Mouse (Mus musculus) limb, embryonic 13.5 days (tissue): ENCODE data around the gene Mmp28. TPM values are rescaled to one million over a fixed set of nuclear protein-coding genes. Genes with fewer than 3 reads are reported as not detected.

Experiments used
- ATAC-seq: fragments of 200-750 bp; cut with Nextera tagmentation; 2 replicates; pipeline ENCODE4 v1.8.0; 2017; ENCODE audit warnings: low read depth, moderate number of reproducible peaks, moderate TSS enrichment; ENCODE audit not compliant: low FRiP score
- H3K27ac ChIP-seq: fragments of 300-500 bp; sonication (generic); 2 replicates; pipeline ENCODE4 v1.5.1; 2015; ENCODE audit warnings: inconsistent platforms, mild to moderate bottlenecking, moderate library complexity
- H3K27me3 ChIP-seq: fragments of 300-500 bp; sonication (generic); 2 replicates; pipeline ENCODE4 v1.6.1; 2015; ENCODE audit warnings: mild to moderate bottlenecking, inconsistent platforms
- H3K36me3 ChIP-seq: fragments of 300-500 bp; sonication (generic); 2 replicates; pipeline ENCODE4 v1.6.1; 2015; ENCODE audit warnings: inconsistent platforms, mild to moderate bottlenecking, moderate library complexity
- H3K4me1 ChIP-seq: fragments of 300-500 bp; sonication (generic); 2 replicates; pipeline ENCODE4 v1.6.1; 2015; ENCODE audit warnings: inconsistent platforms
- H3K4me2 ChIP-seq: fragments of 300-500 bp; sonication (generic); replicated peaks from 2 replicates; pipeline ENCODE4 v1.6.1; 2015; ENCODE audit warnings: inconsistent platforms, mild to moderate bottlenecking, moderate library complexity
- H3K4me3 ChIP-seq: fragments of 300-500 bp; sonication (generic); 2 replicates; pipeline ENCODE4 v1.5.1; 2015; ENCODE audit warnings: moderate library complexity, mild to moderate bottlenecking, inconsistent platforms
- H3K9ac ChIP-seq: fragments of 300-500 bp; sonication (generic); 2 replicates; pipeline ENCODE4 v1.6.1; 2015; ENCODE audit warnings: mild to moderate bottlenecking, inconsistent platforms
- H3K9me3 ChIP-seq: fragments of 300-500 bp; sonication (generic); 2 replicates; pipeline ENCODE4 v1.6.1; 2016; ENCODE audit warnings: inconsistent platforms
- WGBS: fragments of 180-500 bp; shearing (Covaris S2); methylation state at CpG from one replicate; pipeline ENCODE4 v1.1.7; 2015; 5-methylcytosine and 5-hydroxymethylcytosine counted together
- polyA plus RNA-seq: library from polyadenylated mRNA; unstranded; fragments of >200 nt; fragmentation: Nextera tagmentation; extraction: Ambion mirVana; gene quantifications from 2 replicates; pipeline ENCODE4 v1.2.1, GENCODE M21; 2015

Mmp28 gene
- polyA plus RNA-seq = 3.0 and 4.5 TPM in 2 replicates

- H3K4me1 ChIP-seq = peaks cover 45% of the 10 kb centered on the region
- H3K36me3 ChIP-seq = no peaks in the 10 kb centered on the region
- H3K27me3 ChIP-seq = peaks cover 46% of the 10 kb centered on the region
- H3K9ac ChIP-seq = peak within 1 kb of the TSS; percentile 74
- no peaks in the 10 kb centered on the region for H3K9me3 ChIP-seq
- peak within 1 kb of the TSS; percentile 92 for H3K4me2 ChIP-seq
- no peak; the same call in 1 of the 2 replicates for ATAC-seq
- H3K4me3 ChIP-seq = peak within 1 kb of the TSS; percentile 61
- under 1% methylated on average over 42 of the region's 42 CpGs for WGBS
- no peak within 1 kb of the TSS for H3K27ac ChIP-seq
Observed at GRCm38 (mm10) chr11:83462711-83463244, at the start of gene Mmp28. Gene Mmp28, minus strand, starts transcription at chr11:83463071.

DNA sequence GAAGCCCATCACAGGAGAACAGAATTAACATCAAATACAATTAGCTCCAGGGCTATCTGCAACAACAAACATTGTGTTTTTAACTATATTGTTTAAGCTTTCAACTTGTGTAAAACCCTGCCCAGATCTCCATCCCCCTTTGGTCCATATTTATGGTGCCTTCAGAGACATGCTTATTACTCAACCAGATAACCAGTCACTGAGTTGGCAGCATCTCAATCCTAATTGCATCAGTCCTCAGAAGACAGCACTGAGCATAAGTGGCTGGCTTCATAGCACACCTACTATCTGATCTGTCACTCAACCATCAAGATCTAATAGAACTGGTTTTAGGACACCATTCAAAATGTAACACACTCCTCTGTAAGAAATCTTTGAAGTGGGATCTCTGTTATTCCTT lies 46.6 kb upstream of the Mmp28 start:
- ATAC-seq = no peak
- Histone ChIP-seq H3K4me3 (no peak overlapping the region), H3K9me3 (no peaks in the 10 kb centered on the region), H3K4me2 (no peak overlapping the region), H3K36me3 (peaks cover 36% of the 10 kb centered on the region), H3K4me1 (no peaks in the 10 kb centered on the region), H3K27ac (no peak overlapping the region), H3K9ac (no peak overlapping the region), H3K27me3 (no peaks in the 10 kb centered on the region)

DNA sequence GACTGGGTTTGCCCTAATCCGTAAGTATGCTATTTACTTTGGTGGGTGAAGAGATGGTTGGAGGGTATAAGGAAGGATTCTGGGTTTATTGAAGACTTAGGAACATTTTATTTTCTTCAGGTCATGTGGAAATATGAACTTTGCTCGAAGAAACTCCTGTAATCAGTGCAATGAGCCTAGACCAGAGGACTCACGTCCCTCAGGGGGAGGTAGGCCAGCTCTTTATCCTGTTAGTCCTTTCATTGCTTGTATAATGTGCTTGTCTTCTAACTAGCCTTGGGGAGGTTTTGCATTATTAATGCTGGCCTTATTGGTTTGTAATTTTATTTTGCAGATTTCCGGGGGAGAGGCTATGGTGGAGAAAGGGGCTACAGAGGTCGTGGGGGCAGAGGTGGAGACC lies 41.4 kb upstream of the Mmp28 start:
- Histone ChIP-seq H3K9me3 (no peaks in the 10 kb centered on the region), H3K36me3 (peaks cover 65% of the 10 kb centered on the region), H3K9ac (no peak overlapping the region), H3K4me2 (no peak overlapping the region), H3K27ac (no peak overlapping the region), H3K4me3 (no peak overlapping the region), H3K4me1 (no peaks in the 10 kb centered on the region), H3K27me3 (no peaks in the 10 kb centered on the region)
- 90% methylated on average over 5 of the region's 5 CpGs for WGBS
- no peak for ATAC-seq

DNA sequence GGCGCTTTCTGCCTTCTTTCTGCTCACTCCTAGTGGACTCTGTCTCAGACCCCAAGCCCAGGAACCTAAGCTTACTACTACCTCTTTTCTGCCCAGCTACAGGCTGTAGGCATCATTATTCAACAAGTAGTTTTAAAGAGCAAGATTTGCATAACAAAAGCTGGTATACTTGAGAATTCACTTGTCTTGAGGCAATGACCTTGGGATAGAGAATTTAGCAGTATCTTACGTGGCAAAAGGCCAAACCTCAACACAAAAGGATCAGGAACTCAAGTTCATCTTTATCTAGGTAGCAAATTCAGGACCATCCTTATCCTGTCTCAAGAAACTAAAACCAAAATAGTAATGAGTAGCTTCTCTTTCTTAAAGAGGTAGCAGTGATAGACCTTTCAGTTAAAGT lies 32.7 kb upstream of the Mmp28 start:
- Histone ChIP-seq H3K9ac (no peak overlapping the region), H3K36me3 (peaks cover 32% of the 10 kb centered on the region), H3K27me3 (no peaks in the 10 kb centered on the region), H3K4me3 (no peak overlapping the region), H3K9me3 (no peaks in the 10 kb centered on the region), H3K4me1 (no peaks in the 10 kb centered on the region), H3K4me2 (no peak overlapping the region), H3K27ac (no peak overlapping the region)
- no peak for ATAC-seq
- 93% methylated on average over 2 of the region's 2 CpGs for WGBS

GRCm38 (mm10) chr11:83491488-83491887 lies 28.6 kb upstream of the Mmp28 start:
- WGBS = 88% methylated on average over 4 of the region's 4 CpGs
- H3K4me2 ChIP-seq = no peak overlapping the region
- H3K36me3 ChIP-seq = peaks cover 40% of the 10 kb centered on the region

GRCm38 (mm10) chr11:83473235-83474016 lies 10.6 kb upstream of the Mmp28 start:
- H3K27me3 ChIP-seq = no peaks in the 10 kb centered on the region

More at GRCm38 (mm10) chr11:83491488-83491887, 28.6 kb upstream of the Mmp28 start:
- ATAC-seq = no peak
- H3K9ac ChIP-seq = no peak overlapping the region
- H3K4me3 ChIP-seq = no peak overlapping the region
- H3K4me1 ChIP-seq = no peaks in the 10 kb centered on the region
- no peaks in the 10 kb centered on the region for H3K9me3 ChIP-seq
- H3K27me3 ChIP-seq = no peaks in the 10 kb centered on the region
- no peak overlapping the region for H3K27ac ChIP-seq

GRCm38 (mm10) chr11:83472324-83473234 lies 9.7 kb upstream of the Mmp28 start, which contains the start of gene Taf15:
Gene Taf15, plus strand, starts transcription at chr11:83473086.
- Histone ChIP-seq H3K4me2 (peak within 1 kb of the TSS; percentile 82), H3K9ac (peak within 1 kb of the TSS; percentile 92), H3K36me3 (peaks cover 10% of the 10 kb centered on the region), H3K27me3 (no peaks in the 10 kb centered on the region), H3K9me3 (no peaks in the 10 kb centered on the region), H3K4me1 (peaks cover 22% of the 10 kb centered on the region), H3K27ac (peak within 1 kb of the TSS; percentile 98), H3K4me3 (peak within 1 kb of the TSS; percentile 85)
- ATAC-seq = peak; percentile 99
- WGBS = under 1% methylated on average over 66 of the region's 66 CpGs

More at GRCm38 (mm10) chr11:83473235-83474016, 10.6 kb upstream of the Mmp28 start:
- H3K4me3 ChIP-seq = peak overlapping the region; percentile 85
- H3K4me1 ChIP-seq = peaks cover 19% of the 10 kb centered on the region
- peak overlapping the region; percentile 98 for H3K27ac ChIP-seq
- peak; percentile 85 for ATAC-seq
- H3K36me3 ChIP-seq = peaks cover 14% of the 10 kb centered on the region
- WGBS = under 1% methylated on average over 36 of the region's 52 CpGs
- peak overlapping the region; percentile 82 for H3K4me2 ChIP-seq
- H3K9me3 ChIP-seq = no peaks in the 10 kb centered on the region
- peak overlapping the region; percentile 92 for H3K9ac ChIP-seq

GRCm38 (mm10) chr11:83471766-83472165 lies 8.9 kb upstream of the Mmp28 start:
- 70% methylated on average over 2 of the region's 2 CpGs for WGBS
- H3K9me3 ChIP-seq = no peaks in the 10 kb centered on the region
- peak overlapping the region; percentile 68 for H3K4me2 ChIP-seq
- H3K27ac ChIP-seq = 0 out of 2 replicates have a peak overlapping the region, but pooled peaks have one; percentile 98
- peaks cover 6% of the 10 kb centered on the region for H3K36me3 ChIP-seq
- H3K9ac ChIP-seq = peak overlapping the region; percentile 60; the same call in 1 of the 2 replicates
- no peaks in the 10 kb centered on the region; the same call in 1 of the 2 replicates for H3K27me3 ChIP-seq
- H3K4me3 ChIP-seq = peak overlapping the region; percentile 85
- H3K4me1 ChIP-seq = peaks cover 30% of the 10 kb centered on the region
- no peak for ATAC-seq

DNA sequence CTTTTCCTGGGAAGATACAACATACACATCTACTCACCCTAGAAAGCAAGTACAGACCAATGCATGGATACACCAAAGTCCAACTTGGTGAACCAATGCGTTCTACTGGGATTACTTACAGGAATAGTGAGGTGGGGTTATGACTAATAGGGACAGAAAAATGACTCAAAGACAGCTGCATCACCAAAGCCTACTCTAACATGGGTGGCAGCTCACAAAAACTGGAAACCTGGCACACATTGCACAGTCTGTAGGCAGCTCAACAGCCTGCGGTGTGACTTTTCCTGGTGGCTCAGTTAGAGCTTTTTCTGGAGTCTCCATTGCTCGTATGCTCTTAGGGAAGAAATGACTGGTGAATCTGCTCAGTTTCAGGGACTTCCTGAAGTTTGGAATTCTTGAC lies 5.9 kb upstream of the Mmp28 start:
- Histone ChIP-seq H3K36me3 (no peaks in the 10 kb centered on the region), H3K9ac (no peak overlapping the region), H3K9me3 (no peaks in the 10 kb centered on the region), H3K4me3 (no peak overlapping the region), H3K4me1 (peaks cover 29% of the 10 kb centered on the region), H3K4me2 (no peak overlapping the region), H3K27ac (no peak overlapping the region), H3K27me3 (peaks cover 13% of the 10 kb centered on the region)
- no peak for ATAC-seq
- WGBS = 89% methylated on average over 3 of the region's 3 CpGs

DNA sequence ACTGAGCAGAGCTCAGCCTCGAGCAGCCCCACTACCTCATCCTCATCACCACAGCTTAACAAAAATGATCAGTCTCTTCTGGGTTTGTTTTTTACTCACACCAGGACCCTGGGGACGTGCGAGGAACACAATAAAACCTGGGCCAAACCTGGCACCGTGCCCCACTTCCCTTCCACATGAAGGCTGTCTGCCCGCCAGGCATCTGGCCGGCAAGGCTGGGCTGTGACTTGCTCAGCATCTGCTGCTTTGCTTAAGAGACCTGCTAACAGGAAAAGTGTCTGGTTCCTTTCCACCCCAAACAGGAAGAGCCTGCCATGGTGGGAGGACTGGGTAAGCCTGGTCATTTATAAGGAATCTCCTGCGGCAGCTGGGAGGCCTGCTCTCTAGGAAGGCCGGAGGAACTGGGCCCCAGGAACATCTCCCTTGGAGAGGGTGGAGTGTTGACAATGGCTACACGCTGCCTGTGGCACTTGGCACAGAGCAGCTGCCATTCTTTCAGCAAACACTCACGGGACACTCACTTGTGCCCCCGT lies 4.3 kb upstream of the Mmp28 start:
- ATAC-seq = no peak
- Histone ChIP-seq H3K9me3 (no peaks in the 10 kb centered on the region), H3K4me1 (peaks cover 41% of the 10 kb centered on the region), H3K27ac (no peak overlapping the region; the same call in 1 of the 2 replicates), H3K36me3 (no peaks in the 10 kb centered on the region), H3K4me3 (no peak overlapping the region), H3K27me3 (peaks cover 29% of the 10 kb centered on the region), H3K4me2 (no peak overlapping the region), H3K9ac (0 out of 2 replicates have a peak overlapping the region, but pooled peaks have one; percentile 19)
- 31% methylated on average over 11 of the region's 11 CpGs for WGBS

DNA sequence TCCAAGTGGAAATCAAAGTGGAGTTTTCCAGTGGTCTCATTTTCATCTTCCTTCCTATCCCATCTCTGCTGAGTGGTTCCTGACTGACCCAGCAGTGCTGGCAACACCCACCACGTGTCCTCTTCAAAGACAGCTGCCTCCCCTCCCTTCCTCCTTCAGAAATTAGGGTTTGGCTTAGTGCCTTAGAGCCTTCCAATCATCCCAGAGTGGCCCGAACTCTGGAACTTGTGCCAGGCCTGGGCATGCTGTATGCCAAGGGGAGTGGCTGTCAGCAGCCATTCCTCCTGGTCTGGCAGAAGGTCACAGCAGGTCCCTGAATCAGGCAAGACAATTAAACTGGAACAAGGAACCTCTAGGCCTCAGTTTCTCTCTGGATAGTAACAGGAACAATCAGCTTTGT lies 3.1 kb upstream of the Mmp28 start:
- 21% methylated on average over 2 of the region's 2 CpGs for WGBS

More for the DNA sequence above, 3.1 kb upstream of the Mmp28 start:
- Histone ChIP-seq H3K4me1 (peaks cover 37% of the 10 kb centered on the region), H3K4me2 (no peak overlapping the region), H3K9me3 (no peaks in the 10 kb centered on the region), H3K36me3 (no peaks in the 10 kb centered on the region), H3K4me3 (no peak overlapping the region), H3K9ac (no peak overlapping the region), H3K27ac (no peak overlapping the region), H3K27me3 (peaks cover 37% of the 10 kb centered on the region)
- ATAC-seq = no peak
